Mouse (Mus musculus): ENCODE measurements at regions not wholly inside any gene's neighbourhood (a gene's known extent, or its start where the extent isn't known, plus 50 kb on each side); places are given as distances from the start of the nearest gene placed in this dataset.

- TF ChIP-seq CTCF (IDR thresholded peaks at IDR 0.05) (no peak), EP300 (IDR thresholded peaks at IDR 0.05) (no peak)
Observed at GRCm38 (mm10) chr10:111603166-111603565, 97.1 kb downstream of the Phlda1 start.

Measured in lung, postnatal 0 days (tissue).